Mouse (Mus musculus) intestine, embryonic 14.5 days (tissue): ENCODE data around the gene Miox. TPM values are rescaled to one million over a fixed set of nuclear protein-coding genes. Genes with fewer than 3 reads are reported as not detected.

Experiments
- ATAC-seq: fragments of 200-750 bp; cut with Nextera tagmentation; replicated peaks from 2 replicates; pipeline ENCODE4 v1.8.0; 2017; ENCODE audit warnings: low read depth, moderate number of reproducible peaks, moderate TSS enrichment, moderate library complexity; ENCODE audit not compliant: low FRiP score, low TSS enrichment
- DNase-seq: peaks from one replicate; pipeline ENCODE4 v3.0.0-alpha.2; 2018; ENCODE audit warnings: low spot score
- H3K27ac ChIP-seq: fragments of 300-500 bp; sonication (generic); 2 replicates; pipeline ENCODE4 v1.5.1; 2014; ENCODE audit warnings: low read depth, mild to moderate bottlenecking, control low read depth
- H3K27me3 ChIP-seq: fragments of 300-500 bp; sonication (generic); replicated peaks from 2 replicates; pipeline ENCODE4 v1.6.1; 2014; ENCODE audit warnings: low read length, control low read depth; ENCODE audit not compliant: control insufficient read depth, insufficient read depth
- H3K36me3 ChIP-seq: fragments of 300-500 bp; sonication (generic); 2 replicates; pipeline ENCODE4 v1.6.1; 2014; ENCODE audit warnings: low read length, control low read depth; ENCODE audit not compliant: control insufficient read depth, insufficient read depth
- H3K4me1 ChIP-seq: fragments of 300-500 bp; sonication (generic); replicated peaks from 2 replicates; pipeline ENCODE4 v1.6.1; 2014; ENCODE audit warnings: low read length, control low read depth, mixed read lengths; ENCODE audit not compliant: control insufficient read depth, insufficient read depth
- H3K4me2 ChIP-seq: fragments of 300-500 bp; sonication (generic); 2 replicates; pipeline ENCODE4 v1.6.1; 2014; ENCODE audit warnings: low read length
- H3K4me3 ChIP-seq: fragments of 300-500 bp; sonication (generic); 2 replicates; pipeline ENCODE4 v1.5.1; 2014; ENCODE audit warnings: low read depth, low read length, control low read depth, mixed read lengths
- H3K9ac ChIP-seq: fragments of 300-500 bp; sonication (generic); 2 replicates; pipeline ENCODE4 v1.6.1; 2014; ENCODE audit warnings: mild to moderate bottlenecking, low read length
- H3K9me3 ChIP-seq: fragments of 300-500 bp; sonication (generic); 2 replicates; pipeline ENCODE4 v1.6.1; 2016; ENCODE audit warnings: low read length, control low read depth; ENCODE audit not compliant: control insufficient read depth
- WGBS: fragments of 180-500 bp; shearing (Covaris S2); extraction: QIAGEN DNeasy Blood & Tissue Kit; methylation state at CpG from one replicate; pipeline ENCODE4 v1.1.7; 2014; 5-methylcytosine and 5-hydroxymethylcytosine counted together
- polyA plus RNA-seq: library from polyadenylated mRNA; unstranded; fragments of >200 nt; fragmentation: Nextera tagmentation; extraction: Ambion mirVana; gene quantifications from 2 replicates; pipeline ENCODE4 v1.2.1, GENCODE M21; 2014

The Miox gene
- polyA plus RNA-seq = not detected in 2 replicates

DNA sequence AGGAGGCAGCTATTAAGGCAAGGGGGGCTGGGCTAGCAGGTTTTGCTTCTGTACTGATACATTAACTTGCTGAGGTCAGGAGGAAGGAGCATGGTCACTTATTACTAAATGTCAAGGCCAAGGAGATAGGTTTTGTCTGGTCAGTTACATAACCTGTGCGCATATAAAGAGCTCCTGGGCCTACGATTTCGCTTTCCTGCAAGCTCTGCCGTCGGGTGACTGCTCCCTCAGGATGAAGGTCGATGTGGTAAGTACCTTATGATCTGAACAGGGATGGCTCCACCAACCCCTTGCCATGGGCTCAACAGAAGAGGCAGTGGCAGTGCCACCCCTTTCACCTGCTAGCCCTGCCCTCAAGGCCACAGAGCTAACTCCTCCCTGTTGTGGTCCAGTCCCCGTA, at the start of gene Miox:
TSS of gene Miox (plus strand) at position 128 of the 400 bp plus-strand sequence.
- Histone ChIP-seq H3K4me1 (no peaks in the 10 kb centered on the region), H3K27ac (no peak within 1 kb of the TSS), H3K36me3 (no peaks in the 10 kb centered on the region), H3K9ac (no peak within 1 kb of the TSS), H3K27me3 (no peaks in the 10 kb centered on the region), H3K9me3 (no peaks in the 10 kb centered on the region), H3K4me3 (no peak within 1 kb of the TSS), H3K4me2 (no peak within 1 kb of the TSS)
- WGBS = 88% methylated on average over 7 of the region's 7 CpGs
- DNase-seq (no peak), ATAC-seq (no peak)

- Histone ChIP-seq H3K4me1 (no peaks in the 10 kb centered on the region), H3K9me3 (no peaks in the 10 kb centered on the region), H3K4me3 (no peak overlapping the region), H3K9ac (no peak overlapping the region), H3K36me3 (peaks cover 80% of the 10 kb centered on the region), H3K27me3 (no peaks in the 10 kb centered on the region), H3K4me2 (no peak overlapping the region), H3K27ac (no peak overlapping the region)
- DNase-seq (no peak), ATAC-seq (no peak)
Measured at GRCm38 (mm10) chr15:89285004-89285403, 49.2 kb upstream of the Miox start.

DNA sequence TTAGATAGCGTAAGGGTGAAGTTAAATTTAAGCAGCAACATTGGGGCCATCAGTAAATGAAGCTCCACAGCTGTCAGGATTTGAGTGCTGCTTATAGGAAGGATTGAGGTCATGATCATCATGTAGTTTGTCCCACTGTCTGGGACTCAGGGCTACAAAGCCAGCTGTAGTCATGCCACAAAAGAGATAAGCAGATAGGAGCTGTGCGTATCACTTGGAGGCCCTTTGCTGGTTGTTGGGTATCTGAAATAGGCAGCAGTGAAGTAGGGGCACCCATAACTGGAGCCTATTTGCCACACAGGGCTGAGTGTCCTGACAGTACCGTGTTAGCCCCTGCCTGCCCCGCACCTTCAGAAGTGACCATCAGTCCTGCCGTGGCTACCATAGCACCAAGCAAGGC, 48.7 kb upstream of the Miox start:
- Histone ChIP-seq H3K27me3 (no peaks in the 10 kb centered on the region), H3K9ac (no peak overlapping the region), H3K36me3 (peaks cover 80% of the 10 kb centered on the region), H3K9me3 (no peaks in the 10 kb centered on the region), H3K4me3 (no peak overlapping the region), H3K4me1 (no peaks in the 10 kb centered on the region), H3K27ac (no peak overlapping the region), H3K4me2 (no peak overlapping the region)
- 95% methylated on average over 5 of the region's 5 CpGs for WGBS
- DNase-seq (no peak), ATAC-seq (no peak)

GRCm38 (mm10) chr15:89286114-89286513, 48.1 kb upstream of the Miox start:
- H3K9me3 ChIP-seq = no peaks in the 10 kb centered on the region
- no peaks in the 10 kb centered on the region for H3K27me3 ChIP-seq
- no peak overlapping the region for H3K9ac ChIP-seq
- WGBS = 84% methylated on average over 7 of the region's 7 CpGs
- no peaks in the 10 kb centered on the region for H3K4me1 ChIP-seq
- no peak overlapping the region for H3K27ac ChIP-seq
- H3K36me3 ChIP-seq = peaks cover 80% of the 10 kb centered on the region
- ATAC-seq = no peak
- no peak overlapping the region for H3K4me3 ChIP-seq
- no peak overlapping the region for H3K4me2 ChIP-seq
- no peak for DNase-seq

DNA sequence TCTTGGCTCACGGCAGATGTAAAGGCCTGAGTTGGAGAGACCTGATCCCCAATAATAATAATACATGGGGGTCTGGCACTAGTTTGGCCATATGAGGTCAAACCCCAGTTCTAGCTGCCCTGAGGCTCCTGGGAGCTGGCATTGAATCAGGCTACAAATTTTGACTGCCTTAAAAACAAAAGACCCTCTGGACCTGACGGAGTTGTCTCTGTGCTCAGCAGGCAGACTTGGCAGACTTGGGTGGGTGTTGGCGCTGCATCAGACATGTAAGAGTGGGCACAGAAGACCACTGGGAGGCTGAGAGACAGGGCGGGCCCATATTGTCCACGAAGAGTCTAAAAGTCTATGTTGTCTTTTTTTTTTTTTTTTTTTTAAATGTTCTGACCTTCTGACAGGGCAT, 47.6 kb upstream of the Miox start:
- WGBS = 90% methylated on average over 5 of the region's 5 CpGs

GRCm38 (mm10) chr15:89288227-89288767, 45.9 kb upstream of the Miox start:
- no peak overlapping the region for H3K27ac ChIP-seq
- H3K4me3 ChIP-seq = no peak overlapping the region
- H3K4me2 ChIP-seq = no peak overlapping the region
- no peaks in the 10 kb centered on the region for H3K27me3 ChIP-seq
- ATAC-seq = no peak
- no peaks in the 10 kb centered on the region for H3K9me3 ChIP-seq
- H3K9ac ChIP-seq = no peak overlapping the region
- no peak for DNase-seq
- WGBS = 82% methylated on average over 23 of the region's 23 CpGs
- H3K36me3 ChIP-seq = peaks cover 79% of the 10 kb centered on the region
- H3K4me1 ChIP-seq = no peaks in the 10 kb centered on the region

More for the DNA sequence above, 47.6 kb upstream of the Miox start:
- DNase-seq = no peak
- Histone ChIP-seq H3K36me3 (peaks cover 80% of the 10 kb centered on the region), H3K9me3 (no peaks in the 10 kb centered on the region), H3K27ac (no peak overlapping the region), H3K9ac (no peak overlapping the region), H3K4me3 (no peak overlapping the region), H3K4me1 (no peaks in the 10 kb centered on the region), H3K4me2 (no peak overlapping the region), H3K27me3 (no peaks in the 10 kb centered on the region)
- ATAC-seq = no peak

DNA sequence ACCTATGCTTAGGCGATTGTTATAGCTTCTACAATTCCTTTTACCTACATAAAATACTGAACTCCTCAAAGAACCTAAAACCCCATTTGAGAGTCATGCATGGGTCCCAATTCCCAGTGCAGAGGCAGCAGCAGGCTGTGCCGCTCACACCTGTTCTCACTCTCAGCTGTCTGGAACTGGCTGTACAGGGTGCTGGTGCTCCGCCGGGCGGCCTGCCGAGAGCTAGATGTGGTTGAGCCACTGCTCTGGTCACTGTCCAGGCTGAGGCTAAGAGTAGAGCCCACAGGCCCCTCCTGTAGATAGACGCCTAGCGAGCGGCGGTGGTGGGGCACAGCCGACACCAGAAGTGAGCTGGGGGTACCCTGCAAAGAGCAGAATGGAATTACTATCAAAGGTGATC, 44.7 kb upstream of the Miox start:
- ATAC-seq = no peak
- H3K9me3 ChIP-seq = no peaks in the 10 kb centered on the region
- H3K27ac ChIP-seq = no peak overlapping the region
- H3K4me1 ChIP-seq = no peaks in the 10 kb centered on the region
- H3K27me3 ChIP-seq = no peaks in the 10 kb centered on the region
- 92% methylated on average over 11 of the region's 11 CpGs for WGBS
- H3K4me3 ChIP-seq = no peak overlapping the region
- peaks cover 79% of the 10 kb centered on the region for H3K36me3 ChIP-seq
- no peak for DNase-seq
- no peak overlapping the region for H3K9ac ChIP-seq
- H3K4me2 ChIP-seq = no peak overlapping the region

DNA sequence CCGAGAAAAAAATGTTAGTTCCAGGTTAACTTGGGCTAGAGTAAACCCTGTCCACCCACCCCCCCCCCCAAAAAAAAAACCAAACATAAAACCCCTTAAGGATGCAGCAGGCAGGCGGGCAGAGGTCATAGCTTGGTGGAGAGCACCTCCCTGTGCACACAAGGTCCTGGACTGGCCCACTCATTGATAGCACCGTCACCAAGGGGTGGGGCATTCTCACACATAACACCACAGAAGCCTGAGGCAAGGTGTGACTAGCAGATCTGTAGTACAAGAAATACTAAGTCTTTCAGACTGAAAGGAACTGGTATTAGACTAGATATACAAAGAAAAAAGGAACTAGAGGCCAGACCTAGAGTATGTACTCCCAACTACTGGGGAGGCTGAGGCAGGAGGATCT, 42.7 kb upstream of the Miox start:
- 79% methylated on average over 3 of the region's 3 CpGs for WGBS
- H3K4me1 ChIP-seq = 0 out of 2 replicates have a peak, but pooled peaks cover 3% of the 10 kb centered on the region
- H3K27me3 ChIP-seq = no peaks in the 10 kb centered on the region
- peaks cover 87% of the 10 kb centered on the region for H3K36me3 ChIP-seq
- no peak overlapping the region for H3K27ac ChIP-seq
- no peak overlapping the region for H3K4me3 ChIP-seq
- ATAC-seq (no peak), DNase-seq (no peak)
- H3K4me2 ChIP-seq = no peak overlapping the region
- H3K9ac ChIP-seq = no peak overlapping the region
- H3K9me3 ChIP-seq = no peaks in the 10 kb centered on the region

- Histone ChIP-seq H3K9ac (no peak overlapping the region), H3K27ac (no peak overlapping the region), H3K36me3 (peaks cover 78% of the 10 kb centered on the region), H3K27me3 (no peaks in the 10 kb centered on the region), H3K4me2 (no peak overlapping the region), H3K9me3 (no peaks in the 10 kb centered on the region), H3K4me3 (no peak overlapping the region), H3K4me1 (0 out of 2 replicates have a peak, but pooled peaks cover 4% of the 10 kb centered on the region)
- DNase-seq (no peak), ATAC-seq (no peak)
- 58% methylated on average over 2 of the region's 2 CpGs for WGBS
Measured at GRCm38 (mm10) chr15:89292795-89293194, 41.4 kb upstream of the Miox start.
